Mouse (Mus musculus) kidney, adult 2 months (tissue): ENCODE measurements at regions not wholly inside any gene's neighbourhood (a gene's known extent, or its start where the extent isn't known, plus 50 kb on each side); places are given as distances from the start of the nearest gene placed in this dataset.

ENCODE experiments used
- CTCF ChIP-seq: fragments of 200-500 bp; conservative IDR thresholded peaks from 2 replicates; pipeline ENCODE4 v1.5.1; 2011; ENCODE audit warnings: low read depth, mild to moderate bottlenecking, control low read depth, low read length, moderate library complexity, mixed read lengths; ENCODE audit not compliant: insufficient read depth, insufficient read length
- POLR2A ChIP-seq: fragments of 200-500 bp; IDR thresholded peaks from one replicate; pipeline ENCODE4 v1.6.1; 2011; ENCODE audit warnings: low read depth, low read length, control low read depth

GRCm38 (mm10) chr9:12879753-12880490 lies 365.7 kb downstream of the Jrkl start:
- TF ChIP-seq CTCF (no peak), POLR2A (no peak)
